Mouse (Mus musculus): Measurements from ENCODE around the gene 2610001J05Rik. TPM values are rescaled to one million over a fixed set of nuclear protein-coding genes. Genes with fewer than 3 reads are reported as not detected.

Gene 2610001J05Rik
- polyA plus RNA-seq (2012; rRNA removed) = 25.6 and 57.8 TPM in 2 replicates

DNA sequence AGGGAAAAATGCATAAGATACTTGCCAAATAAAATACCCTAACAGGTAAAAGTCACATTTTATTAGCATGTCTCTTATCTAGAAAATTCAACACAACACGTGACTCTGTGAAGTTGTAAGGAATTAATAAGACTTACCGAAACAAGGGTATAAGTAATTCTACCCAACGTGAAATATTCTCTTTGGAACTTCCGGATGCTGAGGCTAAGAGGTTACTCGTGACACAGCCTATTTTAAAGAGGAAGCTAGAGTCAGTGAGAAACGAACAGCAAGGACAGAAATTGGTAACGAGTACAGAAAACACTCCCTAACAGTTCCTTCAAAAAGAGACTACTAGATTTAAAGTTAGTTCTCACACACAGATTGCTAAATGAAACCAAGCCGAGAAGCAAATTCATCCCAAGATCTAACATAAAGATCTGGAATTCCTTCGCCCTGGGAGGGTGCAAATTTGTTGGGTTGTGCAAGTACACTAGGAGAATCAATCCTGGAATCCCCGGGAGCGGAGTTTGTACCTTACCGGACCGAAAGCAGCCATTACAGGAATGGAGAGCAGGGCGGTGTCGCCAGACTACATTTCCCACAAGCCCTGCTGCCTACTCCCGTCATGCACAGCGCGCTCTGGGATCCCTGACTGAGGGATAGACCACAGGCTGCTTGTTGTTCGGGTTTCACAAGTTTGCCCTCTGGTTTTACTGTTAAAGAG, at the start of gene 2610001J05Rik:
TSS of gene 2610001J05Rik (minus strand) at position 600 of the 706 bp plus-strand sequence.
- H3K4me1 ChIP-seq (ENCODE audit: control insufficient read depth, insufficient read depth, low read length) = no peaks in the 10 kb centered on the region; the same call in 1 of the 2 replicates
- under 1% methylated on average over 19 of the region's 19 CpGs for WGBS
- H3K4me3 ChIP-seq (replicated peaks; ENCODE audit: extremely low read depth, low read depth, low read length) = peak within 1 kb of the TSS; percentile 91
- TF ChIP-seq POLR2A (IDR thresholded peaks at IDR 0.05; ENCODE audit: borderline replicate concordance, extremely low read depth, low read depth, low read length) (peak; percentile 97), CTCF (IDR thresholded peaks at IDR 0.05; ENCODE audit: insufficient read depth, low read length) (no peak)
- peak; percentile 87 for DNase-seq

DNA sequence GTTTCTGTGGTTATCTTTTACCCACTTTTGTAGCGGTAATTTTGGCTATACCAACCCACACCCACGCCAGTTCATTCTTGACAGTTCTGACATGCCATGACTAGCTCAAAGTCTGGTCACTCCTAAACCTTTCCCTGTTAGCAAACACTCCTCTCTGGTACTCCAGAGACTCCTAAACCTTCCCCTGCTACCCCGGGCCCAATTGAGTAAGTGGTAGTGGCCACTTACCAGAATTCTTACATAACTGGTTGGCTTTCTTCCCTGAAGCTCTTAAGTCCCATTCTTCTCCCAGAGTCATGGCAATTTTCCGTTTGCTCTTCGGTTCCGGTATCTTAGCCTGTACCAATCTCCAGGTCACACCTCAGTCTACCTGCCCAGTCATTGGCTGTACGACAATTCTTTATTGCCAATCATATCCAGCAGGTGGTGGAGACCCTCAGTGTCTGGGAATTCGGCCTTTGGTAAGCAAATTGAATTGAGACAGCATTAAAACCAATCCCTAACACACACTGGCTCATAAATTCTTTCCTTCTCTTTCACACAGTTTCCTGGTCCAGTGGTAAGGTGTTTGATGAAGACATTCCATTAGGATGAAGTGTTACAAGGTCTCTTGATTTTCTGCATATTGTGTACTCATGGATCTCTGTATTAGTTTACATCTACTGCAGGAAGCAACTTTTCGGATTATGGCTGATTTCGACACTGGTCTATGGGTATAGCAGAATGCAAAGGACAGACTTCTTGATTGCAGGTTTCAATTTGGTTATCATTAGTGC, 38.6 kb upstream of the 2610001J05Rik start:
- Histone ChIP-seq H3K4me3 (replicated peaks; ENCODE audit: extremely low read depth, low read depth, low read length) (peak overlapping the region; percentile 29), H3K4me1 (ENCODE audit: control insufficient read depth, insufficient read depth, low read length) (no peaks in the 10 kb centered on the region)
- 58% methylated on average over 10 of the region's 10 CpGs for WGBS
- TF ChIP-seq CTCF (IDR thresholded peaks at IDR 0.05; ENCODE audit: insufficient read depth, low read length) = no peak
- TF ChIP-seq POLR2A (IDR thresholded peaks at IDR 0.05; ENCODE audit: borderline replicate concordance, extremely low read depth, low read depth, low read length) = no peak
- DNase-seq = peak; percentile 38

DNA sequence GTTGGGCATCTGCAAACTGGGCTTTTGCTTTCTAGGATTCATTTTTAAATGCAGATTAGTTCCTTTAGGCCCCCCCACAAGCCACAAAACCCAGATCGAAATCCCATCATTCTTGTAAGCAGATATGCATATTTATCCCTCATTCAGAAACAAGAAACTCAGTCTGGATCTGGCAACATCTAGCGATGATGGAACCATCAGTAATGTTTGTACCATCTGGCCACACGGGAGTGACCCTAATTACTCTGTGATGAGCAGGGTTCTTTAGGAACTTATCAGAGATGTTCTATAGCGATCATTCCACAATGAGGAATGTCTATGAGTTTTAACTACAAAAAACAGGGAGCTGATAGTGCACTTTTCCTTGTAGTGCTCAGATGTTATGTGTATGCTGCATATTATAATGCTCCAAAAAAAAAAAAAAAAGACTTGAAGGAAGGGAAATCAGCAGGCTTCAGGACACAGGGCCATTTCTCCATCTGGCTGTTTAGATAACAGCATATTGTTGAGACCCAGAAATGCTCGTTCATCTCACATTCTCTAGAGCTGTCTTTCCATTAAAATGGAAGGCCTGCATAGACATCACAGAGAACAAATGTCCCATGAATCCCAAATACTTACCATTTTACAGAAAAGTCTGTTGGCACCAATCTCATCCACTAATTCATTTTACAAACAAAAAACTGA, 31.8 kb upstream of the 2610001J05Rik start:
- no peak for TF ChIP-seq POLR2A (IDR thresholded peaks at IDR 0.05; ENCODE audit: borderline replicate concordance, extremely low read depth, low read depth, low read length)
- no peak for TF ChIP-seq CTCF (IDR thresholded peaks at IDR 0.05; ENCODE audit: insufficient read depth, low read length)
- Histone ChIP-seq H3K4me1 (ENCODE audit: control insufficient read depth, insufficient read depth, low read length) (no peaks in the 10 kb centered on the region), H3K4me3 (replicated peaks; ENCODE audit: extremely low read depth, low read depth, low read length) (no peak overlapping the region)
- DNase-seq = no peak
- WGBS = 83% methylated on average over 5 of the region's 5 CpGs

DNA sequence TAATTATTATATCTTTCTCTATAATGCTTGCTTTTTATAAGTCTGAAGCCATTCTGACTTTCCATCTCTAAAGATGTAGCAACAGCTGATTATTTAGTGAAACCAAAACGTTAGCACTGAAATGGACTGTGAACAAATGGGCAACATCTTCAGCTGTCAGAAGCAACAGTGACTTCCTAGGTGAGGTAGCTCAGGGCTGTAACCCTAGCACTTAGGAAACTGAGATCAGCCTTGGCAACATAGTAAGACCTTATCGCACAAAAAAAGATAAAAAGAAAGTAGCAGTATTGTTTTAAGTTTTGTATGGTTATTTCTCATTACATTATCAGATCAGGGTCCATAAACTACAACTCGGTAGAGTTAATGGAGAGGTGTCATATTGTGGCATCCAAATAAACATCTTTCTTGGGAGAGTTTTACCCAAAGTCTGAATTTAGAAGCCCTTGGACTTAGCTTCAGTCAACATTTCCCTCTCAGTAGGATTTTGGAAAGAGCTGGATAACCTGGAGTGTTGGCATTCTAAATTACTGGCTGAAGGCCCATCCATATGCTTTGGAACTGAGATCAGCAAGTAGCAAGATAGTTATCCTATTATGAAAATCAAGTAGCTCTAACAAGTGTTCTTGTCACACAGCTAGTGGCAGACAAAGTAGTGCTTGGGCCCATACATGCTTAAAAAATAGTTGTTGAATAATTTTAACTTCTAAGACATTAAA, 13.7 kb upstream of the 2610001J05Rik start:
- no peaks in the 10 kb centered on the region for H3K4me1 ChIP-seq (ENCODE audit: control insufficient read depth, insufficient read depth, low read length)
- WGBS = 71% methylated on average over 3 of the region's 3 CpGs
- DNase-seq = no peak
- no peak overlapping the region for H3K4me3 ChIP-seq (replicated peaks; ENCODE audit: extremely low read depth, low read depth, low read length)
- TF ChIP-seq CTCF (IDR thresholded peaks at IDR 0.05; ENCODE audit: insufficient read depth, low read length) (no peak), POLR2A (IDR thresholded peaks at IDR 0.05; ENCODE audit: borderline replicate concordance, extremely low read depth, low read depth, low read length) (no peak)

DNA sequence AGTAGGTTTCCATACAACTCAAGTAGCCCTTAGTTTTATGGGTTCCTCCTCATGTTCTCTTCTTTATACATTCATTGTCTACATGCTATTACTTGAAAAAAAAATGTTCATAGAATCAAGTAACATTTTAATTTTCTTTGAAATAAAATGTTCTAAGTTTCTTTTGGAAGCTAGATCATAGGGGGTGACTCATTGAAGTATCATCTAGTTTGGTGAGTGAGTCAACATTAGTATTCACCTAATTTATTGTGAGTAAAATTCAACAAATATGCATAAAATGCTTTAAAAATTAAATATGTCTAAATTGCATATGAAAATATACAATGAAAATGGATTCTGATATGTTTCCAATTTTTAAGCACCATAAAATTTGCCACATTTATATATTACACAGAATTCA, 11.6 kb upstream of the 2610001J05Rik start:
- Histone ChIP-seq H3K4me3 (replicated peaks; ENCODE audit: extremely low read depth, low read depth, low read length) (no peak overlapping the region), H3K4me1 (ENCODE audit: control insufficient read depth, insufficient read depth, low read length) (no peaks in the 10 kb centered on the region)
- TF ChIP-seq CTCF (IDR thresholded peaks at IDR 0.05; ENCODE audit: insufficient read depth, low read length) (no peak), POLR2A (IDR thresholded peaks at IDR 0.05; ENCODE audit: borderline replicate concordance, extremely low read depth, low read depth, low read length) (no peak)
- DNase-seq = no peak

DNA sequence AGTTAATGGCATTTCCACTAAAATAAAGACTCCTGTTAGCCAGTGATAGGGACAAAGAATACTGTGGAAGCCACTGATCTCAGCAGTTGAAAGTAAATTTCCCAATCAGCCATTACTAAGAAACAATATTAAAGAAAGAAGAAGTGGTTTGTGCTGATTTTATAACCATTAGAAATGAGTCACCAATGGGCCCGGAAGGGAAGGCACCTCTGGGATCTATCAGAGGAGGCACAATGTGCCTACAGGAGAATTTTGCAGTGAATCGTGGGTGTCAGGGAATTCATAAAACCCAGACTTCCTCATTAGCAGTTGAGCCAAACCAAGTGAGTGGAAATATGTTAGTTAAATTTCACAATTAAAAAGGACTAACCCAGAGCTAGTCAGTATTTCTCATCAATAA, 2.6 kb upstream of the 2610001J05Rik start:
- no peaks in the 10 kb centered on the region; the same call in 1 of the 2 replicates for H3K4me1 ChIP-seq (ENCODE audit: control insufficient read depth, insufficient read depth, low read length)
- H3K4me3 ChIP-seq (replicated peaks; ENCODE audit: extremely low read depth, low read depth, low read length) = no peak overlapping the region
- WGBS = 81% methylated on average over 2 of the region's 2 CpGs
- TF ChIP-seq CTCF (IDR thresholded peaks at IDR 0.05; ENCODE audit: insufficient read depth, low read length) = no peak
- TF ChIP-seq POLR2A (IDR thresholded peaks at IDR 0.05; ENCODE audit: borderline replicate concordance, extremely low read depth, low read depth, low read length) = no peak
- DNase-seq = no peak

DNA sequence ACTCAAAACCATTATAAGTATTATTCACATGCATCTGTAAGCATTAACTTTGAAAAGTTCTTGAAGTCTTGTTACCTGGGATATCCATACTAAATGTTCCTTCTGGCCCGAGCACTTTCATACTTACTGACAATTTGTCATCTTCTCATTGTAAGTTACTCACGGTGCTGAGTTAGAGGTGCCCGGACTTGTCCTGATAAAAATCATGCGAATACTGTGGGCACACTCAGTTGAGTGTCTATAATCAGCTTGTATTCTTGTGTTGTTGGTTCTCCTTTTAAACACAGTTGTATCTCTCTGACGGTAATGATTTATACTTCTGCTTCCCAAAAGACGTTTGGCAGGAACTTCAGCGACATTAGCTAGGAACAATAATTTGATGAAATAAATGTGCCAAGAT, 758 bp upstream of the 2610001J05Rik start:
- TF ChIP-seq CTCF (IDR thresholded peaks at IDR 0.05; ENCODE audit: insufficient read depth, low read length) = no peak
- TF ChIP-seq POLR2A (IDR thresholded peaks at IDR 0.05; ENCODE audit: borderline replicate concordance, extremely low read depth, low read depth, low read length) = no peak
- 34% methylated on average over 7 of the region's 7 CpGs for WGBS
- Histone ChIP-seq H3K4me3 (replicated peaks; ENCODE audit: extremely low read depth, low read depth, low read length) (no peak overlapping the region), H3K4me1 (ENCODE audit: control insufficient read depth, insufficient read depth, low read length) (no peaks in the 10 kb centered on the region; the same call in 1 of the 2 replicates)
- DNase-seq = no peak

DNA sequence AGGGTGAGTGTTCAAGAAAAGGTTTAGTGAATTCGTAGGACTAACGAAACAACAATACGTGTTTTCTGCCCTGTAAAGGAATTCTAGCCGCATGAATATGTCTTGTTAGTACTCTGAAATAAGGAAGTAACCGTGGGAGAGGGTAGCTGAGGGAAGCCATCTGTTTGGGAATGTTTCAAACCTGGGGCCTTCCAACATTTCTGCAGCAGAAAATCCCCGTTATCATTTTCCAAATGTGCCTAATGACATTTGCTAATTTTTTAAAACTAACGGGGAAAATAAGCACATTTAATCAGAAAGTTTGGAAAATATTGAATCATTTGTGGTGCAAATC, 274 bp upstream of the 2610001J05Rik start:
- no peak for DNase-seq
- TF ChIP-seq CTCF (IDR thresholded peaks at IDR 0.05; ENCODE audit: insufficient read depth, low read length) (no peak), POLR2A (IDR thresholded peaks at IDR 0.05; ENCODE audit: borderline replicate concordance, extremely low read depth, low read depth, low read length) (no peak)
- Histone ChIP-seq H3K4me1 (ENCODE audit: control insufficient read depth, insufficient read depth, low read length) (no peaks in the 10 kb centered on the region; the same call in 1 of the 2 replicates), H3K4me3 (replicated peaks; ENCODE audit: extremely low read depth, low read depth, low read length) (peak overlapping the region; percentile 91)
- WGBS = under 1% methylated on average over 7 of the region's 7 CpGs

DNA sequence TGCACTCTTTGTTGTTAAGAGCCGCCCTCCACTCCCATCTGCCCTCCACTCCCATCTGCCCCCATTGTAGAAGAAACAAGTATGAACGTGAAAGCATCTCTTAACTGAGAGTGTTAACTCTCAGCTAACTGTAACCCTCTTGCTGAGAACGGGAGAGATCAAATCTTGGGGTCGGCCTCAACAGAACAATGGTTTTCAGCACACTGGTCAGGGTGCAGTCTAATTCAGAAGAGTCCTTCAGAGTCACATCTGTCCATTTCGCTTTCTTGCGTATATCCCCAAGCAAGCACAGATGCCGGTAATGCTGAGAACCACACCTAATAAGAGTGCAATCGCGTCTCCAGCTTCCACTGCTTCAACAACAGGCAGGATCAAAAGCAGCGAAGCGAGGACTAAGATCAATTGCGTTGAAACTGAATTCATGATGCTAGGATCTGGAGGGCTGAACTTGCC, 1.0 kb downstream of the 2610001J05Rik start:
- TF ChIP-seq POLR2A (IDR thresholded peaks at IDR 0.05; ENCODE audit: borderline replicate concordance, extremely low read depth, low read depth, low read length) = no peak
- TF ChIP-seq CTCF (IDR thresholded peaks at IDR 0.05; ENCODE audit: insufficient read depth, low read length) = no peak
- DNase-seq = peak; percentile 20
- no peaks in the 10 kb centered on the region; the same call in 1 of the 2 replicates for H3K4me1 ChIP-seq (ENCODE audit: control insufficient read depth, insufficient read depth, low read length)
- no peak overlapping the region for H3K4me3 ChIP-seq (replicated peaks; ENCODE audit: extremely low read depth, low read depth, low read length)
- WGBS = 35% methylated on average over 12 of the region's 12 CpGs
